Mouse (Mus musculus): ENCODE data around the gene Paqr7. TPM values are rescaled to one million over a fixed set of nuclear protein-coding genes. Genes with fewer than 3 reads are reported as not detected.

Paqr7 gene
- polyA plus RNA-seq, 1 experiment = 29.4 TPM

DNA sequence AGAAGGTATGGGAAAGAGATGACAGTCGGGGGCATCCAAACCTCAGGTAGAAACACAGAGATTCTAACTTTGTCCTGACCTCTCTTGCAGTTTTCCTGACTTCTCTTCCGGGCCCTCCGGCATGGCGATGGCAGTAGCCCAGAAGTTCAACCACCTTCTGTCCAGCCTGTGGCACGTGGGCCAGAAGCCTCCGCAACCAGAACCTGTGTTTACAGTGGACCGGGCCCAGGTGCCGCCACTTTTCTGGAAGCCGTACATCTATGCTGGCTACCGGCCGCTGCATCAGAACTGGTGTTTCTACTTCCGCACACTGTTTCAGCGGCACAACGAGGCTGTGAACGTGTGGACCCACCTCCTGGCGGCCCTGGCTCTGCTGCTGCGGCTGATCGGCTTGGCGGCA lies 10.2 kb downstream of the Paqr7 start:
- Histone ChIP-seq H3K4me3 (ENCODE audit: extremely low read depth, insufficient read depth, insufficient read length) (no peak overlapping the region), H3K27ac (ENCODE audit: insufficient read depth, low read length) (no peak overlapping the region), H3K36me3 (ENCODE audit: control insufficient read depth, insufficient read depth, low read length) (no peaks in the 10 kb centered on the region; the same call in 1 of the 2 replicates), H3K4me1 (ENCODE audit: control insufficient read depth, insufficient read depth, insufficient read length) (peaks cover 3% of the 10 kb centered on the region; the same call in 1 of the 2 replicates), H3K27me3 (ENCODE audit: control insufficient read depth, insufficient read depth, low read length) (no peaks in the 10 kb centered on the region)
- TF ChIP-seq POLR2A (IDR thresholded peaks at IDR 0.05; ENCODE audit: low read depth, low read length) (no peak), CTCF (IDR thresholded peaks at IDR 0.05; ENCODE audit: extremely low read depth, insufficient read depth, insufficient read length, insufficient replicate concordance) (no peak)
- WGBS = 94% methylated on average over 19 of the region's 19 CpGs
- DNase-seq (ENCODE audit: low read depth in 1 of 2, low spot score in 2 of 2) = no peak

DNA sequence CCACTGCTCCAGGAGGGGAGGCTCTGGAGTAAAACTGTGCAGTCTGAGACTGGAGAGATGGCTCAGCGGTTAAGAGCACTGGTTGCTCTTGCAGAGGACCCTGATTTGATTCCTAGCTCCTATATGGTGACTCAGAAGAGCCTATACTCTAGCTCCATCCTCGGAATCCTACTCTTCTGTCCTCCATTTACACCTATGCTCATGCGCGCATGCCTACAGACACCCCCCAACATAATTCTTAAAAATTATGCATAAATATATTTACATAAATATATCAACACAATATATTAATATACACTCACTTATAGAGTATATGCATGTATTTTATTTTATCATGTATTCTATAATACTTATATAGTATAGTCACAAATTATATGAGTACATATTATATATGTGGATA lies 13.9 kb downstream of the Paqr7 start:
- no peak for TF ChIP-seq POLR2A (IDR thresholded peaks at IDR 0.05; ENCODE audit: low read depth, low read length)
- no peak for TF ChIP-seq CTCF (IDR thresholded peaks at IDR 0.05; ENCODE audit: extremely low read depth, insufficient read depth, insufficient read length, insufficient replicate concordance)
- Histone ChIP-seq H3K4me3 (ENCODE audit: extremely low read depth, insufficient read depth, insufficient read length) (no peak overlapping the region), H3K27ac (ENCODE audit: insufficient read depth, low read length) (no peak overlapping the region), H3K27me3 (ENCODE audit: control insufficient read depth, insufficient read depth, low read length) (0 out of 2 replicates have a peak, but pooled peaks cover 1% of the 10 kb centered on the region), H3K4me1 (ENCODE audit: control insufficient read depth, insufficient read depth, insufficient read length) (peaks cover 6% of the 10 kb centered on the region; the same call in 1 of the 2 replicates), H3K36me3 (ENCODE audit: control insufficient read depth, insufficient read depth, low read length) (no peaks in the 10 kb centered on the region; the same call in 1 of the 2 replicates)
- 94% methylated on average over 4 of the region's 4 CpGs for WGBS
- no peak for DNase-seq (ENCODE audit: low read depth in 1 of 2, low spot score in 2 of 2)

DNA sequence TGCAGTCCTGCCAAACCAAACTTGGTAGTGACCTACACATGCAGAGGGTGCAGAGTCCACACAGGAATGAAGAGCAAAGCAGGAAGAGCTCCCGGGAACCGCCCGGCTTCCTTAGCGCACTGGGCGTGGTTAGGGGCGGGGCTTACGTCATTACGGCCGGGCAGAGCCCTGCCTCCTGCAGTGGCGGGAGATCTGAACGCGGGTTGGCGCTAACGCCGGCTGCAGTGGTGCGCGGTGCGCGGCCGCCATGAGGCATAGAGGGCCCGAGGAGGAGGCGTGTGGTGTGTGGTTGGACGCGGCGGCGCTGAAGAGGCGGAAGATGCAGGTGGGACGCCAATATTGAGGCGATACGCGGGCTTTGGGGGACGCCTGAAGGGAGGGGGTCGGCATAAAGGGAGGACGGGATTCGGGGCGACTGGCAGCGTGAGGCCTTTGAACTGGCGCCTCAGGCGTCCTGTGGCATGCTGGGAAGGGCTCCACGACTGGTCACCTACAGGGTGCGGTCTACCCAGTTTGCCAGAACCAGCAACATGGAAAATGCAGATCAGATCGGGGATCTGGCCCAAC lies 14.4 kb downstream of the Paqr7 start, which contains the start of gene Aunip:
Aunip (plus strand) TSS at position 155 of the 567 bp plus-strand sequence.
- DNase-seq (ENCODE audit: low read depth in 1 of 2, low spot score in 2 of 2) = peak; percentile 58 to 76

DNA sequence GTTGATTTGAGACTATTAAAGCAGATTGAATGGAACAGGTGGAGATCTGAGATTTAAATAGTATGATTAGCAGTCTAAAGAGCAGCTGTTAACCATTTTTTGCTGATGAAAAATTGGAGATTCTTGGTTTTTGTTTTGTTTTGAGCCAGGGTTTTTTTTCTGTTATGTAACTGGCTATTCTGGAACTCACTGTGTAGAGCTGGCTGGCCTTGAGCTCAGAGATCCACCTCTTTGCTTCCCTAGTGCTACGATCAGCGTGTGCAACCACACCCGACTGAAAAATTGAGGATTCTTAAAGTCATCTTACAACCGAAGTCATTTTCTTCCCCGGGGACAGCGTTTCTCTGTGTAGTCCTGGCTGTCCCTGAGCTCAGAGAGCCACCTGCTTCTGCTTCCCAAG lies 15.2 kb downstream of the Paqr7 start:
- no peaks in the 10 kb centered on the region; the same call in 1 of the 2 replicates for H3K36me3 ChIP-seq (ENCODE audit: control insufficient read depth, insufficient read depth, low read length)

More for the DNA sequence above, 14.4 kb downstream of the Paqr7 start, which contains the start of gene Aunip:
- Histone ChIP-seq H3K27ac (ENCODE audit: insufficient read depth, low read length) (no peak within 1 kb of the TSS), H3K4me3 (ENCODE audit: extremely low read depth, insufficient read depth, insufficient read length) (peak within 1 kb of the TSS; percentile 59), H3K4me1 (ENCODE audit: control insufficient read depth, insufficient read depth, insufficient read length) (peaks cover 6% of the 10 kb centered on the region; the same call in 1 of the 2 replicates), H3K27me3 (ENCODE audit: control insufficient read depth, insufficient read depth, low read length) (0 out of 2 replicates have a peak, but pooled peaks cover 1% of the 10 kb centered on the region), H3K36me3 (ENCODE audit: control insufficient read depth, insufficient read depth, low read length) (no peaks in the 10 kb centered on the region; the same call in 1 of the 2 replicates)
- TF ChIP-seq CTCF (IDR thresholded peaks at IDR 0.05; ENCODE audit: extremely low read depth, insufficient read depth, insufficient read length, insufficient replicate concordance) (no peak), POLR2A (IDR thresholded peaks at IDR 0.05; ENCODE audit: low read depth, low read length) (no peak; the same call in 1 of the 2 replicates)
- WGBS = under 1% methylated on average over 42 of the region's 42 CpGs

DNA sequence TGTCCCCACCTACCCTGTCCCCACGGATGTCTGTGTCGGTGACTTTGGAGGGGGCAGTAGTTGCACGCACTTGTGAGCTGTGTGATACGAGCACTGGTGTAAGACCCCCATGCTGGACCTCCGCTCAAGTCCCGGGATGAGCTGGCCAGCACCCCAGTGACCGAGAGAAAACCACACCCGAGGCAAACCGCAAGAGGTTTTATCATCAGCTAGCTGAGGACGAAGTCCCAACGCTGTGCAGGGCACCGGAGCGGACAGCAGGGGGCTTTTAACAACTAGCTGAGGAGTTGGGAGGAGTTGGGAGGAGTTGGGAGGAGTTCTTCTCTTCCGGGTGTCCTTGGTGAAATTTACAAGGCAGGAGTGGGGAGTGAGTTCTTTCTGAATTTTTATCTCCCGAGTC lies 16.3 kb downstream of the Paqr7 start:
- TF ChIP-seq POLR2A (IDR thresholded peaks at IDR 0.05; ENCODE audit: low read depth, low read length) = no peak
- peak; percentile 16; the same call in 1 of the 2 replicates for TF ChIP-seq CTCF (IDR thresholded peaks at IDR 0.05; ENCODE audit: extremely low read depth, insufficient read depth, insufficient read length, insufficient replicate concordance)

More for the DNA sequence above, 15.2 kb downstream of the Paqr7 start:
- Histone ChIP-seq H3K4me3 (ENCODE audit: extremely low read depth, insufficient read depth, insufficient read length) (no peak overlapping the region), H3K4me1 (ENCODE audit: control insufficient read depth, insufficient read depth, insufficient read length) (peaks cover 6% of the 10 kb centered on the region; the same call in 1 of the 2 replicates), H3K27ac (ENCODE audit: insufficient read depth, low read length) (no peak overlapping the region), H3K27me3 (ENCODE audit: control insufficient read depth, insufficient read depth, low read length) (0 out of 2 replicates have a peak, but pooled peaks cover 1% of the 10 kb centered on the region)
- TF ChIP-seq CTCF (IDR thresholded peaks at IDR 0.05; ENCODE audit: extremely low read depth, insufficient read depth, insufficient read length, insufficient replicate concordance) (no peak), POLR2A (IDR thresholded peaks at IDR 0.05; ENCODE audit: low read depth, low read length) (no peak)
- 31% methylated on average over 6 of the region's 6 CpGs for WGBS
- DNase-seq (ENCODE audit: low read depth in 1 of 2, low spot score in 2 of 2) = no peak

DNA sequence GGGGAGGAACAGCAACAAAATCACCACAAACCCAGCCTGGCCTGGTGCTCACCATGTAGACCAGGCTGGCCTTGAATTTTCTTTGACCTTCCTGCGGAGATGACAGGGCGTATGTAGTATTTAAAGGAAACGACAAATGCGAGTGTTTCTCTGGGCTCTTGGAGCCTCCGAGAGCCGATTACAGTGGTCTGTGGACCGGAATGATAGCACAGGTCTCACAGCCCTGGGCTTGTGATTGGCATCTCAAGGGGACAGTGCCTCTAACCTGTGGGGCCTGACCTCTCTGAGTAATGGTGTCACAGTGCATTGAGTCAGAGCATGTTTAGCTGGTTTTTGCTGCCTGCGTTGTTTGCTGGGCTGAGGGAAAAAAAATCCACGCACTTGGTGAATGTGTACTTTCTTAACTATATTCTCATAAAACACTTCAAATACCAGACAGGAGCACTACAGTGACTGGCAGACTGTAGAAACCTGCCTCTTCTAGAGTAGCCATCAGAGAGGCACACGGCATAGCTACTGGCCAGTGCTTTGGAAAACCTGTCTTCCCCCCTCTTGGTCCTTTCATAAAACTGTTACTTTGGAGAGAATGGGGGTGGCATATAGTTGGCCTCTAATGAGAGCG lies 17.9 kb downstream of the Paqr7 start:
- H3K4me3 ChIP-seq (ENCODE audit: extremely low read depth, insufficient read depth, insufficient read length) = no peak overlapping the region

More for the DNA sequence above, 16.3 kb downstream of the Paqr7 start:
- Histone ChIP-seq H3K4me3 (ENCODE audit: extremely low read depth, insufficient read depth, insufficient read length) (peak overlapping the region; percentile 6; the same call in 1 of the 2 replicates), H3K4me1 (ENCODE audit: control insufficient read depth, insufficient read depth, insufficient read length) (peaks cover 6% of the 10 kb centered on the region; the same call in 1 of the 2 replicates), H3K27ac (ENCODE audit: insufficient read depth, low read length) (no peak overlapping the region), H3K27me3 (ENCODE audit: control insufficient read depth, insufficient read depth, low read length) (0 out of 2 replicates have a peak, but pooled peaks cover 1% of the 10 kb centered on the region), H3K36me3 (ENCODE audit: control insufficient read depth, insufficient read depth, low read length) (no peaks in the 10 kb centered on the region; the same call in 1 of the 2 replicates)
- peak in 1 of 2 experiments; percentile 41 for DNase-seq (ENCODE audit: low read depth in 1 of 2, low spot score in 2 of 2)
- WGBS = 6% methylated on average over 15 of the region's 15 CpGs

More for the DNA sequence above, 17.9 kb downstream of the Paqr7 start:
- Histone ChIP-seq H3K27me3 (ENCODE audit: control insufficient read depth, insufficient read depth, low read length) (0 out of 2 replicates have a peak, but pooled peaks cover 1% of the 10 kb centered on the region), H3K36me3 (ENCODE audit: control insufficient read depth, insufficient read depth, low read length) (no peaks in the 10 kb centered on the region), H3K4me1 (ENCODE audit: control insufficient read depth, insufficient read depth, insufficient read length) (peaks cover 6% of the 10 kb centered on the region; the same call in 1 of the 2 replicates), H3K27ac (ENCODE audit: insufficient read depth, low read length) (no peak overlapping the region)
- no peak for DNase-seq (ENCODE audit: low read depth in 1 of 2, low spot score in 2 of 2)
- 93% methylated on average over 11 of the region's 11 CpGs for WGBS
- TF ChIP-seq CTCF (IDR thresholded peaks at IDR 0.05; ENCODE audit: extremely low read depth, insufficient read depth, insufficient read length, insufficient replicate concordance) (no peak), POLR2A (IDR thresholded peaks at IDR 0.05; ENCODE audit: low read depth, low read length) (no peak)
